Mouse (Mus musculus) urinary bladder, postnatal 14 days (tissue): ENCODE data around the gene Nckap5.
"Not testable (repeated sequence)": the region's sequence is repeated elsewhere in the genome, so short reads cannot be mapped to it uniquely, and the experiment has no call there.

Experiments
- DNase-seq: peaks from one replicate; pipeline ENCODE4 v3.0.0; 2021; ENCODE audit warnings: low spot score

Nckap5 gene

DNA sequence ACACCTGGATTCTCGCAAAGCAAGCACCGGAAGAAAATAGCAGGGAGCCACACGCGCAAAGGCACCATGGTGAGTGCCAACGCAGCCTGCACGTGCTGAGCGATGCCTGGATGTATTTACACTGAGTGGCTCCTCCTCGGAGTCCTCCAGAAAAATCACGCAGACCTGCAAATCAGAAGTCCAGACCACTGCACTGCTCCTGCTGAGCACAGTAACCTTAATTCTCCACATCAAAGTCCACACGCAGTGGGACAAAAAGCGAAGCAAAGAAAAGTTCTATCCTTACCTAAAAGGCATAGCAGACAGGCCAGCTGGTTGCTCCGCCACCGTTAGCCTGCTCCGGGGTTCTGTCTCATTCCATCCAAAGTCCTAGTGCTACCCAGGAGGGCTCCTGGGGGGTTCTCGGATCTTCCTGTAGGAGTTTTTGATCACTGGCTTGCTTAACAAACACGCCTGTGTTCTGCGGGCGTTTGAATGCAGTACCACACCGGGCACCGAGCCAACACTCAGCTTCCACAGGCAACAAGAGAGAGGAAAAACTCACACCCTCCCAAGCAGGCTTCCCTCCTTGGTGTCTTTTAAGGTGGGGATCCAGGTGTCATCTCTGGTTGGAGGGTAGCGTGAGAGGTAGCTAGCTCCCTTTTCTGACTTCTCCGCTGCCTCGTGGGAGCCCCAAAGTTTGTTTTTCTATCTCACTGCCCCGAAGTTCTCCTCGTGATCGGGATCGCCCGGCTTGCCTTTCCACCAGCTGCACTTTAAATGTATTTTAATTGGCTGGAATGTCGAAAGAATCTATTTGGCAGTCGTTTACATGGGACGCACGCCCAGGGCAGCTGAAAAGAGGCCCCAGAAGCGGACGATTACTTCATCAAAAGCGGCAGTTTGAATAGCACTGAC, at the start of gene Nckap5:
Gene Nckap5 (minus strand): TSS at position 769 of the 897 bp plus-strand sequence.
- peak; percentile 70 for DNase-seq

DNA sequence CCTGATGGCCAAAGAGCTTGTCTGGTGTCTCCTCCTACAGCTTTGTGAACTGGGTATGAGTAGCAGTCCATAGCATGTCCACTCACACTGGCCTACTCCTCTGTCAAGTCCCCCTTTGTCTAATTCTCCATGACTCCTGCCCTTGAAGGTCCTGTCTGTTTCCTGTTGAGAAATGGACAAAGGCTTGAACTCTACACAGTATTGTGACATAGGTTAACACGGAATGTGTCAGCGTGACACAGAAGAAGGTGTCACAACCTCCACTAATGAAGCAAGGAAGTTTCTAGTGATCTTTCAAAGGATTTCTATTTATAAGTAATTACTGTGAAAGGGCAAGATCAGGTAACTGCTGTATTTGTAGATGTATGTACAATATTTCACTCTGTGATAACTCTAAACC, 46.9 kb upstream of the Nckap5 start:
- DNase-seq = no peak

DNA sequence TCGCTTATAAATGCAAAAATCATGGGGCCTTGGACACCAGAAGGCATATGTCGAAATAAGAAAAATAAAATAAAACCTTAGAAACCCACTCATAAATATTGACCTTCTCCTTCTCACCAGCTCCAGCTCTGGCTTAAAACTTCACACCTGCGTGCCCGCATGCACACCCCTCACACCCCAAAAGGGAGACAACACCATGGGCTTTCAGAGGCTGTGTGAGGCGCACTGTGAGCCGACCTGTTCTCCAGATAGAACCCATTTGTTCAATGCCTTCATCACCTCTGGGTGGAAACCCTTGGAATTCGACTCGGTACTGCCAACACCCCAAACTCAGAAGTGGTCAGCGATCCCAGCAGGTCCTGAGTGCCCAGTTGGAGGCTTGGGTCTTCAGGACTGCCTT, 37.8 kb upstream of the Nckap5 start:
- no peak for DNase-seq

DNA sequence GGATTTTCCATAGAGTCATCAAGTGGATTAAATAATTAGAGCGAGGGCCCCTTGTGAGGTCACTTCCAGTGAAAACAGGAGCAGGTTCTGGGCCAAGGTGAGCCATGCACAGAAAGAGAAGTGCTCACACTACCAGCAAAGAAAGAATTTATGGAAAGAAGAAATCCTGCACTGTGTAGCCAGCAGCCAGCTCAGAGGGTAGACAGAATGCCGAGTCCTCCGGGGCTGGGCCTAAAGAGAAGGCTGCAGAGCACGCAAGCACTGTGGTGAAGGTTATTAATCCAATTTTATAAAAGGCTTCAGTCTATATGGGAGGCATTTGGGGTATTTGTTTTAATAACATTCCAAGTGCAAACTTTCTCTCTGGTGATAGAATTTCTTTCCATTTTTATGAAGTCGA, 37.3 kb upstream of the Nckap5 start:
- DNase-seq = no peak

DNA sequence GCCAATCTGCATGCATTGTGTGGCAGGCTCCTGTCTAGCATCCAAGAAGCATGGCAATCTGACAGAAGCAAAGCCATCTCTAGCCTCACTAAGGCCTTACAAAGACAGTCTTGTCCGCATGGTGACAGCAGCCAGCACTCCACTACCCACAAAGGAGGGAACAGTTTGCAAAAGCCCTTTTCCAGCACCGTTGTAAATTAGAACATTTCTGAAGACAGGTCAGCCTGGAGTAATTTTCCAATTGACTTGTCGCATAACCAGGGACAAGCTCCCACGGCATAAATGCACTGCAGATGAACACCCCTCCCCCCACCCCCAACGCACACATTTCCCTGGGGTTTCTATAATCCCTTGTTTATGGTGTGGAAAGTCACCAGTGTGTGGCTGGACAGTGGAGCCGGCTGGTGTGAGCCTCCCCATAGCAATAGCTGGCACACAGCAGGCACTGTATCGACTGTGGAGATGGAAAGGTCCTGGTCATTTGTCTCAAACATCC, 35.0 kb upstream of the Nckap5 start:
- no peak for DNase-seq

DNA sequence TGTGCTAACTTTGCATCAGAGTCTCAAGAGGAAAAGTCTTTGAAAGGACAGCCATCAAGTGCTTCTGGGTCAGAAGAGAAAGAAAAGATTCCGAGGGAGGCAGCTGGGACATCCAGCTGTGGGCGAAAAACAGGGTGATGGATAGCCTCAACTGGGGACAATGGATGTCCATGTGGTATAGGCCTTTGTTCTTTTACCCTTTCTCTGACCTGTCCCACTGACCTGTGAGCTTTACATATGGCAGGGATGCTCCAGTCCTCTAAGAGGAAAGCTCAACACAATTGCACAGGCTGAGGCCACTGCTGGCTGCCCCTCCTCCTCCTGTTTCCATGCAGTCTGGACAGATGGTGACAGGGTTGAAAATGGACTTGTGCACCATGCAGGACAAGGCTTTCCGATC, 31.2 kb upstream of the Nckap5 start:
- no peak for DNase-seq

DNA sequence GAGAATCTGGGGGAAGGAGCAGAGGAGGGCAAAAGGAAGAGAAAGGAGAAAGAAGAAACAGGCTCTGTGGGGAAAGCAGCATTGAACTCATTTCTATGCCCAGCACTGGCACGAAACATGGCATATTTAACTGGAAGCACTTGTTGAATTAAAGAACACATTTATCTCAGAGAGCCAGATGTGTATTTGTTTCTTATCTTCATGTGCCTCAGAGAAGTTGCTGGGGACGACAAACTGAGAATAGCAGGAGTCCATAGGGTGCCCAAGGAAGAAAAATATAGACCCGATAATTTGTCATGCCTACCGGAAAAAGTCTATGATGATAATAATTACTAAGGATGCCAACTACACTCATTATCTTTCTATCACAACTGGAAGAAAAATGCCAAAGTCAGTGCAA, 29.9 kb upstream of the Nckap5 start:
- no peak for DNase-seq

DNA sequence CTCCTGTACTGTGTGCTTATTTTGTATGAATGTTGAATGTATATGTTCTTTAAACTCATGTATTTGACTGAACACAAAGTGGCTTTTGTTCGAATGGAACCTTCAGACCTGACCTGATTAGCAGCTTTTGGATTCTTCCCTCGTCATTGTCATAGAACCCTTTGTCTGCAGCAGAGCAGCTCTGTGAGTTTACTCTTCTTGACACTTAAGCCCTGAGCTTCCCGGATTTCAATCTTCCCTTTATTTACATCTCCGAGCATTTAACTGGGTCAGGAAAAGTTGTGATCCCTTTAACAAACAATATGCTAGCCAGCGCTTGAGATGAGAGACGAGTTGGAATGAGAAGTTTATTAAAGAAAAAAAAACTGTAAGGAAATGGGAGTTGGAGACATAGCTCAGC, 18.9 kb upstream of the Nckap5 start:
- DNase-seq = no peak

DNA sequence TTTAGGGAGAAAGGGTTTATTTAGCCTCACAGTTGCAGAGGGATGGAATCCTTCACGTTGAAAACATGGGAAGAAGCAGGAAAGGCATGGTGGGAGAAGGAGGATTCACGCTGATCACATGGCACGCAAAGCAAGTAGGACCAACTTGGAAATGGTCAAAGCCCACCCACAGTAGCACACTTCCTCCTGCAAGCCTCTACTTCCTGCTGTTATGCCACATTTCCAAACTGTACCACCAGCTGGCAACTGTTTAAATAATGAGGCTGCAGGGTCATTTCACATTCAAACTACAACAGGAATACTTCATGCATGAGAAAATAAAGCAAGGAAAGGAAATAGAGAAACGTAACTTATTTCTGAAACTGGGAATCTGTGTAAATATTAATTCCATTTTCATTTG, 15.7 kb upstream of the Nckap5 start:
- DNase-seq = no peak

DNA sequence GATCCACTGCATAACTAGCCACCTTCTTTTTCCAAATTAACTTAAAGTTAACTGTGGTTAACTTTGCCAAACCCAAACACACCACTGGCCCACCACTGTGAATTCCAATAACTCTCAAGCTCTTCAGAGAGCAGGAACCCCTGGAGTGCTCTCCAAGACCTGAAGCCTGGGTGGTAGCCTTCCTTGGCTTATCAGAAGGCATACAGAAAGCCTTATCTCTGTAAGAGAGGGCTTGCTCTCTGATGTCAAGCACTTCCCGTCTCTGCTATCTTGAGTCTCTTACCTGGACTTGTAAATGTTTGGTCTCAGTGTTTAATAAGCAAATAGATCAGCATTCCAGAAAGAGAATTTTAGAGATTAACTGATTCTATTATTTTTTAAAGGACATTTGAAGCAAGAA, 2.3 kb upstream of the Nckap5 start:
- no peak for DNase-seq

DNA sequence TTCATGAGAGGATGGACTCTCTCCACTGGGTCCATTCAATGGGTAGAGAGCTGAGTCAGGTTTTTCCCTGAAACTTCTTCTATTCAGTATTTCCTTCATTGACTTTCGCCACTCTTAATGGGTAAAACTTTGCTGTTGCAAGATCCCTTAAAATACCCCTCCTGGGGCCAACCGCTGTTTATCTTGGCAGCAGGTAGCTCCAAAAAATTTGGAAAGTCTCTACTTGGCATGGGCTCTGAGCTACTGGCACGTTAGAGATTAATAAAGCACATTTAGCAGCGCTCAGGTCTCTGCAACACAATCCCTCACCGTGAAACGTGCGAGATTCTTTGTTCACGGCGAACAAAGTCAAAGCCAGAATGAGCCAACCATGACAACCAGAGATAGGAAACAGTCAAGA, 1.6 kb downstream of the Nckap5 start:
- DNase-seq = no peak

DNA sequence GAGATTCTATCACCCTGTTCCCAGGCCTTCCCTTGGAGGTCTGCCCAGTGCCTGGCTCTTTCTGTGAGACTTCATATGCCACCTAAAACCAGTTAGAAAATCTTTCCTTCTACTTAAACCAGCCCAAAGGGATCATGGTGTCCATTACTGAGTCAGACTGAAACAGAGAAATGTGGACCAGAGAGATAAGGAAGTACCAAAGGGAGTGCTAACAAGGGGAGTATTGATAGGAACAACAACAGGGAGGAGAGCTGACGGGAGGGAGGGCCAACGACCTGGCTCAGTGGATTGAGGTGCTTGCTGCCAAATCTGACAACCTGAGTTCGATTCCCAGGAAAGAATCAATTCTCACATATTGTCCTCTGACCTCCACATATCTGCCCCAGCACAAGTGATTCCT, 5.8 kb downstream of the Nckap5 start:
- no peak for DNase-seq

DNA sequence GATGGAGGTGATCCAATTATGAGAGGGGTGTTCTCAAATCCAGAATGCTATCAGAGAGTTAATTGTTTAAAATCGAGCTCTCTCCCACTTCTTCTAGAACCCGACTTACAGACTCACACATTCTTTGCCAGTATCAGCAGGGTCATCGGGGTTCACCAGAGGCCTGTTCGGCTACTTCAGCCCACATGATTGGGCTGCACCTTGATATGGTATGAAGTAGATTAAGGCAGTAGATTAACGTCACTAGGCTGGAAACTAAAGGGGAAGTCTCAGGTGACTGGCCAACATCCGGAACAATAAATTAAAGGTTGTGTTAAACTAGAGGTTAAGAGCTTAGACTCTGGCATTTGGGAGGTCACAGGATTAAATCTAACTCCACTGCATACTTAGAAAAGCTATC, 8.4 kb downstream of the Nckap5 start:
- peak; percentile 74 for DNase-seq

DNA sequence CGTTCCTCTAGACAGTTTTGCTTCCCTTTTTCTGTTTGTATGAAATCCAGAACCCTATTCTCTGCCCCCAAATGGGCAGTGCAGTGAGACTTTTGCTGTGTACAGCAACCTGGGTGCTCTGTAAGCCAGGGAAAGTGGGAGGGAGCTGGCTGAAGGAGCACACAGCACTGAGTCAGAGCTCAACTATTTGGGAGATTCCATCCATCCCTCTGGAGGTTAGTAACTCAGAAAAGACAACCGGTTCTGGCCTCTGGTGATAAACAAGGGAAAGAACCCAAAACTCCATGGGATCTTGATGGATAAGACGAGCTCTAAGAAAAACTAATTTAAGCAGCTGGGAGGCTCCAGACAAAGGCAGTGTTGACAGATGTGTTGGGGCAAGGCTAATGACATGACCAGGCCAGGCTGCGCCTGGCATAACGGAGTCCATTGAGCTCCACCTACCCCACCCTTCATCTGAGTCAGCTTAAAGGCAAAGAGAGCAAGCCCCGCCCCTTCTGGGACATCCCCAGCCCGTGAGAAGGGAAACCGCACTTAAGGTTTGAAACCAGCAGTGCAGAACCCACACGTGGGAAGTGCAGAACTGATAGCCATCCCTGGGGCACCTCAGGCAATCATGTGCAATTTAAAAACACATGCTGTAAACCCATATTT, 13.1 kb downstream of the Nckap5 start:
- peak; percentile 79 for DNase-seq

DNA sequence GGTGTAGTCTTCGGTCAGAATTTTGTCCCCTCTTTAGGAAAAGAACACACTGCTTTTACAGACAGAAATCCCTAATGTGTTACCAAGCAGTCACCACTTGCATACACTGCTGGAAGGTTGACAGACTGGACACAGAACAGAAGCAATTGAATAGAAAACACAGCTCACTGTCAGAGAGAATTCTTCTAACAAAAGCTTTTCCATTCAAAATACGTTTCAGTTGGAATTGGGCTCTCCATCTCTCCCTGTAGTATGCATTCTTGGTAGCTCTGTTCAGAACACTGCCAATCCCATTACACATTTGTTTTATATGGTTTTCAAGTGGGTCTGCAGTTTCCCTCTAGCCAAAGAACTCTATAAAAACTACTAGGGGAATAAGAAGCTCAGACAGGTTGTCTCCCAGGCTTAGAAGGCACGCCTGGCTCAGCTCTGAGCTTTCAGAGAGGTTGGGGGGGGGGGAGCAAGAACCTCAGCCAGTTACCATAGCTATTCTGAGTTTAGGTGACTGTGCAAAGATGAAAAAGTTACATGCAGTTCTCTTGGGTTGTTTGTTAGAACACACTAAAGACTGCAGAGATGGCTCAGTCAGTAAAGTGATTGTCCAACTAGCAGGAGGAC, 23.5 kb downstream of the Nckap5 start:
- DNase-seq = no peak

DNA sequence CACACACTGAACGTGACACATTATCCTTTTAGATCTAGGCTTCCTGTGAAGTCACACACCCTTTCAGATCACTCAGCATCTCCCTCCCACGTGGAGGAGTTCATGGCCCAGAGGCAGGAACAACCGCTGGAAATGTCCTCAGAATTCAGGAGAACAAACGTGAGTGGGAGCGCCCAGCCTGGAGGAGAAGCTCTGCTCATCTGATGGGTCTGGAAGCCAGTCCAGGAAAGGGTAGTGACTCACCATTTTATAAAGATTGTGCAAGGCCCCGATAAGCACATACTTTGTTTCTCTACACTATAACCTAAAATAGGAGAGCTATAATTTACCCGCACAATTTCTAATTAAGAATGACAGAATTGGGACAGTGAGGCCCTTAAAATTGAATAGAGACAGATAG, 24.1 kb downstream of the Nckap5 start:
- DNase-seq = peak; percentile 71

DNA sequence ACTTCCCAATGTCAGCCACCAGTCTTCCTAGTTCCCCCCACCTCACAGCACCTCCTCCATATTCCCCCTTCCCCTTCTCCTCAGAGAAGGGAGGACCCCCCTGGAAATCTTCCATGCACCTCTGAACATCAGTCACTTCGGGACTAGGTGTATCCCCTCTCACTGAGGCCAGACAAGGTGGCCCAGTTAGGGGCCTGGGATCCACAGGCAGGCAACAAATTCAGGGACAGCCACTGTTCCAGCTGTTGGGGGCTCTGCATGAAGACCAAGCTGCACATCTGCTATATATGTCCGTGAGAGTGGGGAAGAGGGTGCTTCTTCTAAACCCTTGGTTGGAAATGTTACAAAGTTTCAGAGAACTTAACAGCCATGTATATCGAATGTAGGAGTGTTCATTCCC, 28.2 kb downstream of the Nckap5 start:
- no peak for DNase-seq

DNA sequence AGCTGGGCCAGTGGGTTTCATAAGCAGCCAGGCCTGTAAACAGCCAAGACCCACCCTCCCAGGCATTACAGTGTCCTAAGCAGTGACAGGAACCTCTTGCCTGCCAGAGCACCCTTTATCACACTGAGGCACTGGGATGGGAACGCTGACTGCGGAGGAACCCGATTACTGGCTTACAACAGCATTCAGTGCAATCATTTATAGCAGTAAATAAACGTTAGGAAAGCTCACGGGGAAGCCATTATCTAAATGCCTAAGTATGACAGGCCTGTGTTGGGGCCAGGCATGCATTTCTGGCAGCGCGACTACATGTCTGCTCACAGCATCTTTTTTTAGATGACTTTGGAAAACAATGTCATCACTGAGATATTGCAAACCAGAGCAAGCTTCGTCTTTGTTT, 28.9 kb downstream of the Nckap5 start:
- peak; percentile 26 for DNase-seq

DNA sequence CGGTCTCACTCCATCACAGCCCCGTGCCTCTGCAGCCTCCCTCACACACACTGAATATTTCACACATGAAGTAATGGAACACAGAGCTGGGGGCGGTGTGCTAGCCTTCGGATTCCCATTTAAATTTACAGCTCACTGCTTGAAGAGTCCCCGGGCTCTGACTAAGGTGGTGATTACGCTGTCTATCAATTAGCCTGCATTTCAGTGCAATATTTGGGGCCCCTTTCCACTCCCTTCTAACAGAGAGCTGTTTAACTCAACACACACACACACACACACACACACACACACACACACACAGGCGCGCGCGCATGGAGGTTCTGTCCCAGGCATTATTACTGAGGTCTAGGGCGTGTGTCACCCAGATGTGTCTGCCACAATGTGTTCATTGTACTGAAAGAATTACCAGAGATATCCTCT, 31.2 kb downstream of the Nckap5 start:
- no peak for DNase-seq

DNA sequence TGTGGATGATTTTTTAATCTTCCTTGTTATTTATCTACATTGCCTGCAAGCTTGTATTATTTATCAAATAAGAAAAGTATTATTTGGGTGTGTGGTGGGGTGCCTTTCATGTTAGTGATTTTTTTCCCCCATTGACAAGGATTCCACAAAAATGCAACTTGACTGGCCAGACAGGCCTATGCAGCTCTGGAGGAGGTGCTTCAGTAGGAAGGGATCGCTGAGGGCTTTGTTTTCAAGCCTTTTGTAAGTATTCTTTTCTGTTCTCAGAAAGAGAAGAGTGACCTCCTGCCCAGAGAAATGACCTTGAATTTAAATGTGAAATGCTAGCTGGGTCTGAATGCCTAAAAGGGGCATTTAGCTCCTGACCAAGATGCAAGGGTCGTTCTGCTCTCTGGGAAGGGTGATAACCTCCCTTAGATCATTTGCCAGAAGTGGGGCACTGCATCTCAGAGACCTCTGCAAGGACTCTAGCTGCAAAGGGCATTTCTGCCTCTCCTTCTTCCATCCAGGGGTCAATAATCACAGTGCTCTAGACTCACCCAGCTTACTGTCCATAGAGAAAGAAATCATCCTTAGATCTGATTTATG, 50.2 kb downstream of the Nckap5 start:
- DNase-seq = not testable (repeated sequence)

DNA sequence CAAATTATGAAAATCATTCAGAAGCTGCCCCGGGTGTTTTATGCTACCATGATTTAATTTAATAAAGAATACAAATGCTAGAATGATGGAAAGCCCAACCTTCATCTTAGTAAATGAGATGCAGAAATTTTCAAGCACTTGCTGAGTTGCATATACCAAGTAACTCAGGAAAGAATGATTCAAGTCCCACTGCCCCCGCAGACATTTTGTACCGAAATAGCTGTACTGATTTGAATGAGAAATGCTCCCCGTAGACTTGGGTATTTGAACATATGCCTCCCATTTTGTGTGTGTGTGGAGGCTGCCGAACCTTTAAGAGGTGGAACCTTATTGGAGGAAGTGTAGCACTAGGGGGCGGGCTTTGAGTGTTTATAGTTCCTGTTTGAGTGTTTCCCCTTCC, 56.7 kb downstream of the Nckap5 start:
- not testable (repeated sequence) for DNase-seq

DNA sequence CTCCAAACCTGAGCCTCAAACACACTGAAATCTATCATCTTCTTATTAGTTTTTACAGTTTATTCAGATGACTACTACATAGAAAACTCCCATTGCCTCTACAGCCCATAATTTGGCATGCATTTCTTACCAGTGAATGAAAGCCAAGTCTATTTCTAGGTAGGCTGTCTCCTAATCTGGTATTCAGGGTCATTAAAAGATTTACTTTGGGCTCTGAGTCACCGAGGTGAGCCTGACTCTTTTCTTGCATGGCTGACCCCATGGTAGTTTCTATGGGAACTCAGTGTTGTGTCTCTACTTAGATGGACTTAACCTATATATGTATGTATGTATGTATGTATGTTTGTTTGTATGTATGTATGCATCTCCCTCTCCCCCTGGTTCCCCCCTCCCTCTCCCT, 63.6 kb downstream of the Nckap5 start:
- no peak for DNase-seq
